Mouse (Mus musculus) liver, adult 2 months (tissue): ENCODE results near the gene Mttp.

Source experiments
- CTCF ChIP-seq: fragments of 200-500 bp; IDR thresholded peaks from 2 replicates; pipeline ENCODE4 v1.5.1; 2011; ENCODE audit warnings: low read depth, low read length, control low read depth
- POLR2A ChIP-seq: fragments of 200-500 bp; IDR thresholded peaks from 2 replicates; pipeline ENCODE4 v1.6.1; 2011; ENCODE audit warnings: low read length, control low read depth; ENCODE audit not compliant: insufficient read depth; ENCODE audit errors: extremely low read depth

DNA sequence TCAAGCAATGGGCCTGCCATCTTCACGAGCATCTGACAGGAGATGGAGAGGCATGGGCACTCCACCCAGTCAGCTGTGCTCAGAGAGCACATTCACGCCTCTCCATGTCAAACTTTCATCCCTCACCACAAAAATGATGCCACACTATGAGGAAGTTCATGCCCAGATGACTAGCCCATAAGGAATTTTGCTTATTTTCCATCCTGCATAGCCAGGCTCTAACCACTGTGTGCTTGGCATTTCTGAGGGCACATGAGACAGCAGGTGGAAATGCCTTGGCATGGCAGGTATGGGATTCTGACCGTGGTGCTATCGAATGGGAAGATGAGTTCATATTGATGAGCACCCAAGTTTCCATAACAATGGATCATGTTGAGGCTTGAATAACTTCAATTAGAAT, 41.1 kb downstream of the Mttp start:
- no peak for TF ChIP-seq CTCF
- no peak for TF ChIP-seq POLR2A
